19 mouse cellular contexts compared by ENCODE assay signal in genomic region chr1:91514916-91515315, GRCm38 (mm10). TPM values are rescaled to one million over a fixed set of nuclear protein-coding genes. Genes with fewer than 3 reads are reported as not detected.
A peak's percentile ranks its signal among the peaks of the same experiment; 100 is the strongest.
DNase-seq lines count a peak whose midpoint lies in the region; ATAC-seq and TF ChIP-seq lines count a peak whose summit lies in the region.
"Had no signal": no experiment of that assay in that cellular context is flagged by ENCODE, and none has a peak within 500 bp of the region (broad histone marks: within the 10 kb centered on the region; RNA-seq: fewer than 3 reads in every experiment).

No protein-coding gene starts in this region.

- intact Hi-C loops in gastrocnemius, postnatal 14 days (cut with DNase I; ENCODE audit: low total_unique reads), result no loop called here

- no peak for ATAC-seq in liver, embryonic 14.5 days (ENCODE audit: insufficient read depth)
- ATAC-seq in liver, embryonic 11.5 days (replicated peaks; ENCODE audit: low FRiP score), result no peak
- ATAC-seq in stomach, embryonic 16.5 days (ENCODE audit: insufficient read depth, low FRiP score), result no peak
- ATAC-seq: forebrain, embryonic 14.5 days had no signal

- H3K4me2 ChIP-seq in liver, embryonic 14.5 days (ENCODE audit: low read depth), result no peak overlapping the region
- no peak overlapping the region for H3K4me2 ChIP-seq in liver, embryonic 11.5 days
- no peak overlapping the region for H3K4me2 ChIP-seq in stomach, embryonic 16.5 days (ENCODE audit: low read depth, low read length)
- H3K4me2 ChIP-seq: heart, embryonic 13.5 days; midbrain, embryonic 12.5 days had no signal

- DNase-seq in gastrocnemius, postnatal 14 days, result peak; percentile 18
- no peak for DNase-seq in gastrocnemius, postnatal 4 days (ENCODE audit: low spot score in 2 of 2)
- no peak for DNase-seq in liver, embryonic 14.5 days (ENCODE audit: low read depth in 3 of 3, low spot score in 3 of 3)
- DNase-seq in liver, embryonic 11.5 days (ENCODE audit: low spot score), result no peak
- peak; percentile 22 for DNase-seq in brain, adult 2 months (ENCODE audit: low read depth, low spot score)
- no peak for DNase-seq in retina, embryonic 14.5 days (ENCODE audit: low spot score)
- DNase-seq: cerebellum, adult 11-12 months; heart, adult 11 months; heart, postnatal 4 days; kidney, adult 9 months; lung, adult 2 months; retina, postnatal 1 day; thymus, adult 18-20 months had no signal

- H3K4me1 ChIP-seq in liver, embryonic 14.5 days (replicated peaks; ENCODE audit: control insufficient read depth in 2 of 2, insufficient read depth in 2 of 2, low read length in 1 of 2), result no peaks in the 10 kb centered on the region
- H3K4me1 ChIP-seq in liver, embryonic 11.5 days (replicated peaks; ENCODE audit: control insufficient read depth, insufficient read depth, low read length), result no peaks in the 10 kb centered on the region
- H3K4me1 ChIP-seq in stomach, embryonic 16.5 days (ENCODE audit: control insufficient read depth, insufficient read depth, low read length), result no peaks in the 10 kb centered on the region
- H3K4me1 ChIP-seq: heart, embryonic 13.5 days; midbrain, embryonic 12.5 days had no signal

- no peaks in the 10 kb centered on the region for H3K36me3 ChIP-seq in liver, embryonic 14.5 days (replicated peaks; ENCODE audit: control insufficient read depth, insufficient read depth, low read depth)
- H3K36me3 ChIP-seq in liver, embryonic 11.5 days (ENCODE audit: control insufficient read depth, insufficient read depth, low read length), result peaks cover 4% of the 10 kb centered on the region; the same call in 1 of the 2 replicates
- no peaks in the 10 kb centered on the region for H3K36me3 ChIP-seq in stomach, embryonic 16.5 days (ENCODE audit: control insufficient read depth, insufficient read depth, low read length)

- H3K27ac ChIP-seq in liver, embryonic 14.5 days, result no peak overlapping the region
- H3K27ac ChIP-seq in liver, embryonic 11.5 days (ENCODE audit: low read depth, low read length), result no peak overlapping the region
- H3K27ac ChIP-seq in stomach, embryonic 16.5 days (ENCODE audit: low read length), result peak overlapping the region; percentile 26
- H3K27ac ChIP-seq: heart, embryonic 13.5 days; midbrain, embryonic 12.5 days had no signal

- H3K9me3 ChIP-seq in liver, embryonic 14.5 days (ENCODE audit: control insufficient read depth, low read length), result no peaks in the 10 kb centered on the region
- H3K9me3 ChIP-seq in liver, embryonic 11.5 days (ENCODE audit: control insufficient read depth, low read length), result no peaks in the 10 kb centered on the region
- H3K9me3 ChIP-seq in stomach, embryonic 16.5 days (replicated peaks; ENCODE audit: control insufficient read depth, low read length), result no peaks in the 10 kb centered on the region
- H3K9me3 ChIP-seq: G1E; heart, embryonic 13.5 days; midbrain, embryonic 12.5 days had no signal

- H3K9ac ChIP-seq in liver, embryonic 14.5 days (replicated peaks), result no peak overlapping the region
- H3K9ac ChIP-seq in liver, embryonic 11.5 days (ENCODE audit: low read depth, low read length), result no peak overlapping the region
- H3K9ac ChIP-seq in stomach, embryonic 16.5 days (ENCODE audit: low read length), result no peak overlapping the region
- H3K9ac ChIP-seq: heart, embryonic 13.5 days; midbrain, embryonic 12.5 days had no signal

- no peak for TF ChIP-seq EP300 in liver, embryonic 14.5 days (IDR thresholded peaks at IDR 0.05; ENCODE audit: low read depth)

- WGBS in liver, embryonic 14.5 days (ENCODE audit: insufficient replicate concordance), result 77% methylated on average over 11 of the region's 11 CpGs
- WGBS in liver, embryonic 11.5 days, result 83% methylated on average over 11 of the region's 11 CpGs
- 74% methylated on average over 11 of the region's 11 CpGs for WGBS in stomach, embryonic 16.5 days

- TF ChIP-seq CTCF in liver, embryonic 14.5 days (IDR thresholded peaks at IDR 0.05; ENCODE audit: low read depth), result peak; percentile 39; the same call in 1 of the 2 replicates

- no peaks in the 10 kb centered on the region for H3K27me3 ChIP-seq in liver, embryonic 14.5 days (ENCODE audit: control insufficient read depth, insufficient read depth, low read length)
- no peaks in the 10 kb centered on the region for H3K27me3 ChIP-seq in liver, embryonic 11.5 days (replicated peaks; ENCODE audit: control insufficient read depth, insufficient read depth, low read length)
- H3K27me3 ChIP-seq in stomach, embryonic 16.5 days (ENCODE audit: control insufficient read depth, insufficient read depth, low read length), result no peaks in the 10 kb centered on the region
- H3K27me3 ChIP-seq: heart, embryonic 13.5 days; midbrain, embryonic 12.5 days had no signal

- H3K4me3 ChIP-seq in liver, embryonic 14.5 days (ENCODE audit: insufficient read depth in 1 of 2, low read depth in 2 of 2, low read length in 2 of 2), result no peak overlapping the region
- H3K4me3 ChIP-seq in liver, embryonic 11.5 days (ENCODE audit: low read depth, low read length), result no peak overlapping the region
- no peak overlapping the region for H3K4me3 ChIP-seq in stomach, embryonic 16.5 days (replicated peaks; ENCODE audit: low read length)
- H3K4me3 ChIP-seq: erythroblast, embryonic 14.5 days; heart, embryonic 13.5 days; midbrain, embryonic 12.5 days had no signal

RNA-seq across cellular contexts. Expression of gene Traf3ip1, which starts 20.5 kb away (rescaled TPM):
- 1 to 10 TPM; 3.2 to 3.3 TPM for total RNA-seq in gastrocnemius, postnatal 14 days (2021)
- total RNA-seq in gastrocnemius, postnatal 4 days (2021), result 1 to 10 TPM; 4.4 to 4.5 TPM
- polyA plus RNA-seq in liver, embryonic 14.5 days (2012; rRNA removed), result 2.4 and 4.1 TPM in 2 replicates
- 1.3 TPM in 2 replicates for polyA plus RNA-seq in liver, embryonic 14.5 days (2014; fragmentation: Nextera tagmentation; extraction: Ambion mirVana)
- polyA plus RNA-seq in liver, embryonic 11.5 days (2014; fragmentation: Nextera tagmentation; extraction: Ambion mirVana), result 4.4 TPM in 2 replicates
- polyA plus RNA-seq in stomach, embryonic 16.5 days (2015; fragmentation: Nextera tagmentation; extraction: Ambion mirVana), result 7.3 and 7.9 TPM in 2 replicates

RNA-seq across cellular contexts. Expression of gene Asb1, which starts 25.4 kb away (rescaled TPM):
- total RNA-seq in gastrocnemius, postnatal 14 days (2021), result 10 to 100 TPM; 13.8 to 14.9 TPM
- 10 to 100 TPM; 14.2 to 18.1 TPM for total RNA-seq in gastrocnemius, postnatal 4 days (2021)
- 9.4 and 10.4 TPM in 2 replicates for polyA plus RNA-seq in liver, embryonic 14.5 days (2012; rRNA removed)
- 12.6 and 15.8 TPM in 2 replicates for polyA plus RNA-seq in liver, embryonic 14.5 days (2014; fragmentation: Nextera tagmentation; extraction: Ambion mirVana)
- polyA plus RNA-seq in liver, embryonic 11.5 days (2014; fragmentation: Nextera tagmentation; extraction: Ambion mirVana), result 12.2 and 13.4 TPM in 2 replicates
- 3.8 and 5.2 TPM in 2 replicates for polyA plus RNA-seq in stomach, embryonic 16.5 days (2015; fragmentation: Nextera tagmentation; extraction: Ambion mirVana)

RNA-seq across cellular contexts. Expression of gene Per2, which starts 55.8 kb away (rescaled TPM):
- 1 to 10 TPM; 2.9 to 9.2 TPM for total RNA-seq in gastrocnemius, postnatal 14 days (2021)
- total RNA-seq in gastrocnemius, postnatal 4 days (2021), result 1 to 10 TPM; 7.2 to 8.6 TPM
- polyA plus RNA-seq in liver, embryonic 14.5 days (2012; rRNA removed), result 3.3 and 3.7 TPM in 2 replicates
- polyA plus RNA-seq in liver, embryonic 14.5 days (2014; fragmentation: Nextera tagmentation; extraction: Ambion mirVana), result 1.6 and 2.2 TPM in 2 replicates
- 4.5 and 6.8 TPM in 2 replicates for polyA plus RNA-seq in liver, embryonic 11.5 days (2014; fragmentation: Nextera tagmentation; extraction: Ambion mirVana)
- 7.7 and 8.9 TPM in 2 replicates for polyA plus RNA-seq in stomach, embryonic 16.5 days (2015; fragmentation: Nextera tagmentation; extraction: Ambion mirVana)

Comparison
In these comparisons a context has a peak if more than half of its experiments do, and no peak if none do; other contexts are left out.
1. DNase-seq: peak in gastrocnemius, postnatal 14 days (single experiment) and brain, adult 2 months (single experiment); none in gastrocnemius, postnatal 4 days (0 of 2), liver, embryonic 14.5 days (0 of 3), liver, embryonic 11.5 days (single experiment) and retina, embryonic 14.5 days (single experiment).